Mouse (Mus musculus) forebrain, embryonic 15.5 days (tissue): ENCODE results near the gene Adcy10. TPM values are rescaled to one million over a fixed set of nuclear protein-coding genes. Genes with fewer than 3 reads are reported as not detected.
A peak's percentile ranks its signal among the peaks of the same experiment; 100 is the strongest.

Experiments
- ATAC-seq: fragments of 200-750 bp; cut with Nextera tagmentation; replicated peaks from 2 replicates; pipeline ENCODE4 v1.8.0; 2017; ENCODE audit warnings: mild to moderate bottlenecking, moderate TSS enrichment, moderate library complexity
- H3K27ac ChIP-seq: fragments of 300-500 bp; sonication (generic); replicated peaks from 2 replicates; pipeline ENCODE4 v1.5.1; 2015; ENCODE audit warnings: mild to moderate bottlenecking, inconsistent platforms
- H3K27me3 ChIP-seq: fragments of 300-500 bp; sonication (generic); 2 replicates; pipeline ENCODE4 v1.6.1; 2015; ENCODE audit warnings: inconsistent platforms
- H3K36me3 ChIP-seq: fragments of 300-500 bp; sonication (generic); 2 replicates; pipeline ENCODE4 v1.6.1; 2015; ENCODE audit warnings: mild to moderate bottlenecking, inconsistent platforms
- H3K4me1 ChIP-seq: fragments of 300-500 bp; sonication (generic); 2 replicates; pipeline ENCODE4 v1.6.1; 2015; ENCODE audit warnings: inconsistent platforms
- H3K4me2 ChIP-seq: fragments of 300-500 bp; sonication (generic); replicated peaks from 2 replicates; pipeline ENCODE4 v1.6.1; 2015; ENCODE audit warnings: mild to moderate bottlenecking, inconsistent platforms
- H3K4me3 ChIP-seq: fragments of 300-500 bp; sonication (generic); 2 replicates; pipeline ENCODE4 v1.5.1; 2015; ENCODE audit warnings: mild to moderate bottlenecking, inconsistent platforms
- H3K9ac ChIP-seq: fragments of 300-500 bp; sonication (generic); replicated peaks from 2 replicates; pipeline ENCODE4 v1.6.1; 2015; ENCODE audit warnings: mild to moderate bottlenecking, inconsistent platforms
- H3K9me3 ChIP-seq: fragments of 300-500 bp; sonication (generic); 2 replicates; pipeline ENCODE4 v1.6.1; 2016; ENCODE audit warnings: inconsistent platforms
- WGBS: fragments of 180-500 bp; shearing (Covaris S2); methylation state at CpG from one replicate; pipeline ENCODE4 v1.1.7; 2015; ENCODE audit warnings: mixed read lengths; 5-methylcytosine and 5-hydroxymethylcytosine counted together
- polyA plus RNA-seq: library from polyadenylated mRNA; unstranded; fragments of >200 nt; fragmentation: Nextera tagmentation; extraction: Ambion mirVana; gene quantifications from 2 replicates; pipeline ENCODE4 v1.2.1, GENCODE M21; 2015

Adcy10 gene
- polyA plus RNA-seq, 1 experiment from 2014 or later, result 0.20 TPM

- Histone ChIP-seq H3K27me3 (no peaks in the 10 kb centered on the region), H3K4me2 (no peak overlapping the region), H3K4me1 (peaks cover 25% of the 10 kb centered on the region), H3K36me3 (peaks cover 20% of the 10 kb centered on the region), H3K9ac (no peak overlapping the region), H3K4me3 (no peak overlapping the region), H3K9me3 (no peaks in the 10 kb centered on the region), H3K27ac (no peak overlapping the region)
- ATAC-seq, result no peak
- 78% methylated on average over 5 of the region's 5 CpGs for WGBS
Observed at GRCm38 (mm10) chr1:165612714-165613113, 127.7 kb downstream of the Adcy10 start.

GRCm38 (mm10) chr1:165613926-165614325 lies 128.9 kb downstream of the Adcy10 start:
- 70% methylated on average over 4 of the region's 4 CpGs for WGBS
- ATAC-seq, result no peak
- H3K4me2 ChIP-seq, result no peak overlapping the region
- peaks cover 17% of the 10 kb centered on the region for H3K36me3 ChIP-seq
- H3K9me3 ChIP-seq, result no peaks in the 10 kb centered on the region
- no peak overlapping the region for H3K27ac ChIP-seq
- no peak overlapping the region for H3K4me3 ChIP-seq
- no peak overlapping the region for H3K9ac ChIP-seq
- no peaks in the 10 kb centered on the region for H3K27me3 ChIP-seq
- H3K4me1 ChIP-seq, result peaks cover 33% of the 10 kb centered on the region

GRCm38 (mm10) chr1:165614793-165615192 lies 129.8 kb downstream of the Adcy10 start:
- no peak for ATAC-seq
- Histone ChIP-seq H3K4me3 (no peak overlapping the region), H3K4me2 (no peak overlapping the region), H3K36me3 (peaks cover 17% of the 10 kb centered on the region), H3K9me3 (no peaks in the 10 kb centered on the region), H3K27ac (no peak overlapping the region), H3K4me1 (peaks cover 28% of the 10 kb centered on the region), H3K9ac (no peak overlapping the region), H3K27me3 (no peaks in the 10 kb centered on the region)
- WGBS, result 93% methylated on average over 3 of the region's 3 CpGs

- peaks cover 12% of the 10 kb centered on the region; the same call in 1 of the 2 replicates for H3K4me1 ChIP-seq
- H3K27ac ChIP-seq, result 0 out of 2 replicates have a peak overlapping the region, but pooled peaks have one; percentile 9
- no peak overlapping the region for H3K9ac ChIP-seq
- no peak overlapping the region for H3K4me2 ChIP-seq
- no peak for ATAC-seq
- no peaks in the 10 kb centered on the region for H3K9me3 ChIP-seq
- no peaks in the 10 kb centered on the region for H3K27me3 ChIP-seq
- no peak overlapping the region for H3K4me3 ChIP-seq
- H3K36me3 ChIP-seq, result peaks cover 17% of the 10 kb centered on the region
- WGBS, result 68% methylated on average over 7 of the region's 7 CpGs
Observed at GRCm38 (mm10) chr1:165616652-165617051, 131.7 kb downstream of the Adcy10 start.

GRCm38 (mm10) chr1:165617166-165617891 lies 132.3 kb downstream of the Adcy10 start:
- no peak for ATAC-seq

GRCm38 (mm10) chr1:165618201-165618624 lies 133.2 kb downstream of the Adcy10 start:
- 52% methylated on average over 9 of the region's 9 CpGs for WGBS
- ATAC-seq, result no peak
- H3K9ac ChIP-seq, result no peak overlapping the region

More at GRCm38 (mm10) chr1:165617166-165617891, 132.3 kb downstream of the Adcy10 start:
- no peak overlapping the region for H3K4me2 ChIP-seq
- no peak overlapping the region for H3K4me3 ChIP-seq
- H3K9ac ChIP-seq, result no peak overlapping the region
- H3K27me3 ChIP-seq, result no peaks in the 10 kb centered on the region
- 0 out of 2 replicates have a peak overlapping the region, but pooled peaks have one; percentile 9 for H3K27ac ChIP-seq
- H3K9me3 ChIP-seq, result no peaks in the 10 kb centered on the region
- 24% methylated on average over 15 of the region's 15 CpGs for WGBS
- H3K4me1 ChIP-seq, result peaks cover 12% of the 10 kb centered on the region; the same call in 1 of the 2 replicates
- peaks cover 17% of the 10 kb centered on the region for H3K36me3 ChIP-seq

GRCm38 (mm10) chr1:165625058-165625457 lies 140.1 kb downstream of the Adcy10 start:
- Histone ChIP-seq H3K4me2 (no peak overlapping the region), H3K27me3 (no peaks in the 10 kb centered on the region), H3K4me3 (no peak overlapping the region)

More at GRCm38 (mm10) chr1:165618201-165618624, 133.2 kb downstream of the Adcy10 start:
- Histone ChIP-seq H3K4me1 (peaks cover 12% of the 10 kb centered on the region; the same call in 1 of the 2 replicates), H3K27ac (peak overlapping the region; percentile 15; the same call in 1 of the 2 replicates), H3K4me3 (no peak overlapping the region), H3K27me3 (no peaks in the 10 kb centered on the region), H3K9me3 (no peaks in the 10 kb centered on the region), H3K4me2 (no peak overlapping the region), H3K36me3 (peaks cover 17% of the 10 kb centered on the region)

GRCm38 (mm10) chr1:165625896-165626295 lies 140.9 kb downstream of the Adcy10 start:
- Histone ChIP-seq H3K9me3 (no peaks in the 10 kb centered on the region), H3K27me3 (no peaks in the 10 kb centered on the region), H3K9ac (no peak overlapping the region), H3K27ac (no peak overlapping the region), H3K4me2 (no peak overlapping the region), H3K36me3 (no peaks in the 10 kb centered on the region), H3K4me3 (no peak overlapping the region), H3K4me1 (peaks cover 10% of the 10 kb centered on the region)
- 85% methylated on average over 5 of the region's 5 CpGs for WGBS
- no peak for ATAC-seq

More at GRCm38 (mm10) chr1:165625058-165625457, 140.1 kb downstream of the Adcy10 start:
- Histone ChIP-seq H3K27ac (no peak overlapping the region), H3K4me1 (peaks cover 6% of the 10 kb centered on the region), H3K9me3 (no peaks in the 10 kb centered on the region), H3K36me3 (no peaks in the 10 kb centered on the region), H3K9ac (no peak overlapping the region)
- no peak for ATAC-seq
- WGBS, result 87% methylated on average over 5 of the region's 5 CpGs

Other genes starting within 250 kb of the Adcy10 start
- gene Tiprl, start 248.2 kb upstream of the Adcy10 start, polyA plus RNA-seq, result 152 and 162 TPM in 2 replicates
- 4.2 and 4.3 TPM in 2 replicates for gene Gpr161, start 189.4 kb upstream of the Adcy10 start, polyA plus RNA-seq
- gene Dcaf6, start 24.7 kb upstream of the Adcy10 start, polyA plus RNA-seq, result 13.9 and 15.2 TPM in 2 replicates
- gene Mpc2, start 24.5 kb upstream of the Adcy10 start, polyA plus RNA-seq, result 168 and 182 TPM in 2 replicates
- 144 and 146 TPM in 2 replicates for gene Mpzl1, start 149.4 kb downstream of the Adcy10 start, polyA plus RNA-seq
- 7.0 and 8.0 TPM in 2 replicates for gene Rcsd1, start 224.6 kb downstream of the Adcy10 start, polyA plus RNA-seq